Mouse (Mus musculus) small intestine, adult 2 months (tissue): ENCODE results near the gene C1qtnf1.

ENCODE experiments used
- CTCF ChIP-seq: fragments of 200-500 bp; IDR thresholded peaks from 2 replicates; pipeline ENCODE4 v1.5.1; 2012; ENCODE audit warnings: low read depth, mild to moderate bottlenecking, control low read depth, inconsistent platforms, low read length, moderate library complexity, mixed read lengths; ENCODE audit not compliant: insufficient replicate concordance, insufficient read length; ENCODE audit errors: extremely low read depth
- POLR2A ChIP-seq: fragments of 200-500 bp; IDR thresholded peaks from 2 replicates; pipeline ENCODE4 v1.6.1; 2012; ENCODE audit warnings: low read depth, mild to moderate bottlenecking, control low read depth, inconsistent platforms, low read length, moderate library complexity

DNA sequence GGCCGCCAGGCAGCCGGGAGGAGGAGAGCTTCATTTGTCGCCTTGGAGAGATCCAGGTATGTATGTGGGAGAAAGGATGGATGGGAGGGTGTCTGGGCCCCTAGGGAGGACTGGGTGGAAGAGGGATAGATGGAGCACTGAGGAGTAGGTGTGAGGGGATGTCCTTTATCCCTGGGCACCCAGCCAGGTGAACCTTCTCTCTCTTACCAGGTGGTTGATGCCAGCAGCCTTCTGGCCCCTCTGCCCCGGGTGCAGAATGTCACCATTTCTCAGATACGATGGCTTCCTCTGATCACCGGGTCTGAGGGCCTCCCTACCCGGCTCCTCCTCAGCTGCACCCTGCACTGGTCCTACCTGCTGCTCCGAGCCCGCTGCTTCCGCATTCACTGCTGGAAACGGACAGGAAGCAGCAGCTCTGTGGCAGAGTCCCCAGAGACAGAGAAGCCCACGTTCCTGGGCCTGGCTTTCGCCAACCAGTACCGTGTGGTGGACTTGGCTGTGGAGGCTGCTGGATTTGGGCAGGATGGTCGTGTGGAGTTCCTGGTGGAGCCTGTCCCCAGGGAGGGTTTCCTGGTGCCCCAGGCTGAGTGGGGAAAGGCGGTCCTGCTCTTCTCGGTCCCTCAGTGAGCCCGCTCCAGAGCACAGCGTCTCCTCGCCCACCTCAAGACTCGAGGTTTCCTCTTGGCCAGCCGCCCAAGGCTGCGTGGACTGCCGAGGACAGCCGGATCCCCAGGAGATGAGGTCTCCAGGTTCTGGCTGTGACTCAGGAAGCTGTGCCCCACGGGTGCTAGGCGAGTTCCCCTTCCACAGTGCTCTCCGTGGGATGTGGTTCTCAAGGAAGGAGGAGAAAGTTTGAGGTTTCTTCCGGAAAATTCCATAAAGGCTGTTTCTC lies 59.1 kb downstream of the C1qtnf1 start:
- no peak for TF ChIP-seq POLR2A
- no peak for TF ChIP-seq CTCF
